Mouse (Mus musculus): ENCODE measurements at regions not wholly inside any gene's neighbourhood (a gene's known extent, or its start where the extent isn't known, plus 50 kb on each side); places are given as distances from the start of the nearest gene placed in this dataset.
A peak's percentile ranks its signal among the peaks of the same experiment; 100 is the strongest.

DNA sequence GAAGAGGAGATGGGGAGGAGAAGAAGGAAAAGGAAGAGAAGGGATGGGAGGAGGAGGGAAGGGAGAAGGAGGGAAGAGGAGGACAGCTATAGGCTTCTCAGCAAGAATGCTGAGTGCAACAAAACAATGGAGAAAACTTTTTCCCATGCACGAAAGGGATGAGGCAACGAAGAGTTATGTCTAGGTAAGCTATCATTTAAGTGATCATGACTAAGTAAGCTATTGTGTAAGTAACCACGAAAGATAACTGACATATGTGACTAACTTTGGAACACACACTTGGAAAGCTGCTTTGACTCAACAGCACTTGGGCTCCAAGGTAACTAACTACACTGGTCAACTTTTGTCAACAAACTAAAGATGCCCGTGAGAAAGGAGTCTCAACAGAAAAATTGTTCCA, 50.9 kb upstream of the Fstl1 start:
- Histone ChIP-seq H3K4me2 (ENCODE audit: low read length) (no peak overlapping the region), H3K4me1 (replicated peaks; ENCODE audit: control insufficient read depth, insufficient read depth, low read length) (0 out of 2 replicates have a peak, but pooled peaks cover 4% of the 10 kb centered on the region), H3K27ac (ENCODE audit: low read depth) (no peak overlapping the region), H3K36me3 (ENCODE audit: control insufficient read depth, insufficient read depth, low read length) (no peaks in the 10 kb centered on the region), H3K9me3 (ENCODE audit: control insufficient read depth, low read length) (no peaks in the 10 kb centered on the region), H3K27me3 (replicated peaks; ENCODE audit: control insufficient read depth, insufficient read depth, low read length) (no peaks in the 10 kb centered on the region), H3K9ac (ENCODE audit: low read length) (no peak overlapping the region), H3K4me3 (ENCODE audit: low read depth, low read length) (no peak overlapping the region)
- DNase-seq (ENCODE audit: low spot score): no peak
- no peak for ATAC-seq (replicated peaks; ENCODE audit: low FRiP score, low TSS enrichment, low read depth)
- 86% methylated on average over 4 of the region's 4 CpGs for WGBS

GRCm38 (mm10) chr16:37715173-37715572, 60.9 kb upstream of the Ndufb4 start:
- Histone ChIP-seq H3K27ac (ENCODE audit: low read depth) (peak overlapping the region; percentile 51; the same call in 1 of the 2 replicates), H3K9me3 (ENCODE audit: control insufficient read depth, low read length) (no peaks in the 10 kb centered on the region), H3K36me3 (ENCODE audit: control insufficient read depth, insufficient read depth, low read length) (no peaks in the 10 kb centered on the region), H3K4me3 (ENCODE audit: low read depth, low read length) (no peak overlapping the region), H3K27me3 (replicated peaks; ENCODE audit: control insufficient read depth, insufficient read depth, low read length) (no peaks in the 10 kb centered on the region), H3K4me2 (ENCODE audit: low read length) (0 out of 2 replicates have a peak overlapping the region, but pooled peaks have one; percentile 4), H3K9ac (ENCODE audit: low read length) (no peak overlapping the region), H3K4me1 (replicated peaks; ENCODE audit: control insufficient read depth, insufficient read depth, low read length) (peaks cover 6% of the 10 kb centered on the region; the same call in 1 of the 2 replicates)
- ATAC-seq (replicated peaks; ENCODE audit: low FRiP score, low TSS enrichment, low read depth): 0 out of 2 replicates have a peak, but pooled peaks have one; percentile 47
- 26% methylated on average over 7 of the region's 7 CpGs for WGBS
- DNase-seq (ENCODE audit: low spot score): no peak

DNA sequence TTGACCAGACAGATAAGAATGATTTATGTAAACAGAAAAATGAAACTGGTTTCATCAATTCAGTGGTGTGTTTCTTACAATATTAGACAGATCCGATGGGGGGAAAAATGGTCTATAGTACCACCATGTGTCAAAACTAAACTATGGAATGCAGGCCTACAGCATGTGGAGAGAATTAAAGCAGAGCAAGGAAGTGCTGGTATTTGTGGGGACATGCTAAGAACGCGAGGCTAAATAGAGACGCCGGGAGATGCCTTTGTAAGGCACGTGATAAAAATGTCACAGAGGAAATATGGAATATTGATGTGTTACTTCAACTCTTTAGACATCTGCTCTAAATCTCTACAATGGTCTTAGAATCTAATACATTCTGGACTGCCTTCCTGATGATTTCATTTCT, 60.0 kb upstream of the Ndufb4 start:
- no peak overlapping the region for H3K4me2 ChIP-seq (ENCODE audit: low read length)
- DNase-seq (ENCODE audit: low spot score) (no peak), ATAC-seq (replicated peaks; ENCODE audit: low FRiP score, low TSS enrichment, low read depth) (no peak)

GRCm38 (mm10) chr16:37706242-37706923, 52.1 kb upstream of the Ndufb4 start:
- H3K9me3 ChIP-seq (ENCODE audit: control insufficient read depth, low read length): no peaks in the 10 kb centered on the region
- DNase-seq (ENCODE audit: low spot score): no peak
- H3K4me1 ChIP-seq (replicated peaks; ENCODE audit: control insufficient read depth, insufficient read depth, low read length): no peaks in the 10 kb centered on the region
- ATAC-seq (replicated peaks; ENCODE audit: low FRiP score, low TSS enrichment, low read depth): no peak
- 67% methylated on average over 9 of the region's 9 CpGs for WGBS
- H3K4me3 ChIP-seq (ENCODE audit: low read depth, low read length): no peak overlapping the region
- no peak overlapping the region for H3K9ac ChIP-seq (ENCODE audit: low read length)
- H3K36me3 ChIP-seq (ENCODE audit: control insufficient read depth, insufficient read depth, low read length): no peaks in the 10 kb centered on the region
- no peak overlapping the region for H3K27ac ChIP-seq (ENCODE audit: low read depth)
- no peaks in the 10 kb centered on the region for H3K27me3 ChIP-seq (replicated peaks; ENCODE audit: control insufficient read depth, insufficient read depth, low read length)
- H3K4me2 ChIP-seq (ENCODE audit: low read length): no peak overlapping the region

More for the DNA sequence above, 60.0 kb upstream of the Ndufb4 start:
- no peaks in the 10 kb centered on the region for H3K9me3 ChIP-seq (ENCODE audit: control insufficient read depth, low read length)
- H3K4me3 ChIP-seq (ENCODE audit: low read depth, low read length): no peak overlapping the region
- H3K9ac ChIP-seq (ENCODE audit: low read length): no peak overlapping the region
- WGBS: 53% methylated on average over 6 of the region's 6 CpGs
- no peaks in the 10 kb centered on the region for H3K36me3 ChIP-seq (ENCODE audit: control insufficient read depth, insufficient read depth, low read length)
- peaks cover 6% of the 10 kb centered on the region; the same call in 1 of the 2 replicates for H3K4me1 ChIP-seq (replicated peaks; ENCODE audit: control insufficient read depth, insufficient read depth, low read length)
- H3K27ac ChIP-seq (ENCODE audit: low read depth): no peak overlapping the region
- H3K27me3 ChIP-seq (replicated peaks; ENCODE audit: control insufficient read depth, insufficient read depth, low read length): no peaks in the 10 kb centered on the region

GRCm38 (mm10) chr16:37705209-37705608, 51.0 kb upstream of the Ndufb4 start:
- Histone ChIP-seq H3K4me2 (ENCODE audit: low read length) (no peak overlapping the region), H3K27ac (ENCODE audit: low read depth) (no peak overlapping the region), H3K9me3 (ENCODE audit: control insufficient read depth, low read length) (no peaks in the 10 kb centered on the region), H3K9ac (ENCODE audit: low read length) (no peak overlapping the region), H3K4me3 (ENCODE audit: low read depth, low read length) (no peak overlapping the region), H3K27me3 (replicated peaks; ENCODE audit: control insufficient read depth, insufficient read depth, low read length) (no peaks in the 10 kb centered on the region), H3K36me3 (ENCODE audit: control insufficient read depth, insufficient read depth, low read length) (no peaks in the 10 kb centered on the region), H3K4me1 (replicated peaks; ENCODE audit: control insufficient read depth, insufficient read depth, low read length) (no peaks in the 10 kb centered on the region)
- WGBS: 75% methylated on average over 5 of the region's 5 CpGs
- ATAC-seq (replicated peaks; ENCODE audit: low FRiP score, low TSS enrichment, low read depth) (no peak), DNase-seq (ENCODE audit: low spot score) (no peak)

- WGBS: 72% methylated on average over 9 of the region's 9 CpGs
- no peaks in the 10 kb centered on the region for H3K36me3 ChIP-seq (ENCODE audit: control insufficient read depth, insufficient read depth, low read length)
These were observed 50.4 kb upstream of the Ndufb4 start for GRCm38 (mm10) chr16:37704461-37705155.

More at GRCm38 (mm10) chr16:37704461-37705155, 50.4 kb upstream of the Ndufb4 start:
- no peak overlapping the region for H3K4me3 ChIP-seq (ENCODE audit: low read depth, low read length)
- no peaks in the 10 kb centered on the region for H3K27me3 ChIP-seq (replicated peaks; ENCODE audit: control insufficient read depth, insufficient read depth, low read length)
- ATAC-seq (replicated peaks; ENCODE audit: low FRiP score, low TSS enrichment, low read depth) (no peak), DNase-seq (ENCODE audit: low spot score) (no peak)
- no peak overlapping the region for H3K9ac ChIP-seq (ENCODE audit: low read length)
- H3K27ac ChIP-seq (ENCODE audit: low read depth): no peak overlapping the region
- no peaks in the 10 kb centered on the region for H3K4me1 ChIP-seq (replicated peaks; ENCODE audit: control insufficient read depth, insufficient read depth, low read length)
- H3K9me3 ChIP-seq (ENCODE audit: control insufficient read depth, low read length): no peaks in the 10 kb centered on the region
- H3K4me2 ChIP-seq (ENCODE audit: low read length): no peak overlapping the region
